Comparison of ENCODE assay signal across 8 mouse cellular contexts in the genomic region with DNA sequence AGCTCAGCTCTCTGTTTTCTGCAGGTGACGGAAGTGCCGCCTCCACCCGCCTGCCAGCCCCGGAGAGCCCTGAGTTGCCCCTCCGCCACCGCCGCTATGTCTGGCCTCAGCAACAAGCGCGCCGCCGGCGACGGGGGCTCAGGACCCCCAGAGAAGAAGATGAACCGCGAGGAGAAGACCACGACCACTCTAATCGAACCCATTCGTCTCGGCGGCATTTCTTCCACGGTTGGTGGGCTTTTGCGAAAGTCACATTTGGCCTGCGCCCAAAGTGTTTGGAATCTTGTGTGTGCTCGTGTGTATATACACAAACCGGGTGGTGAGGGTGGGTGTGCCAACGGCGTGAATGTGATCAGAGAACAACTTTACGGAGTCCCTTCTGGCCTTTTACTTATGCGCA. TPM values are rescaled to one million over a fixed set of nuclear protein-coding genes. Genes with fewer than 3 reads are reported as not detected.
A peak's percentile ranks its signal among the peaks of the same experiment; 100 is the strongest.
DNase-seq lines count a peak whose midpoint lies in the region; ATAC-seq and TF ChIP-seq lines count a peak whose summit lies in the region.

No protein-coding gene starts in this region.

- peak overlapping the region; percentile 87 for H3K4me2 ChIP-seq in midbrain, postnatal 0 days (ENCODE audit: low read depth, low read length, poor library complexity, severe bottlenecking)

- intact Hi-C loops in left cerebral cortex, adult 2 months (cut with DNase I) = loop anchor here (2.0 kb wide), 1 partner anchor 76 kb away; no protein-coding TSS in a partner anchor
- intact Hi-C loops in left cerebral cortex, postnatal 25 days (cut with DNase I) = no loop called here
- intact Hi-C loops in left cerebral cortex, postnatal 10 days (cut with DNase I) = no loop called here

- peak overlapping the region; percentile 88 for H3K27ac ChIP-seq in left cerebral cortex, adult 2 months
- H3K27ac ChIP-seq in cortical plate, adult 2 months (ENCODE audit: insufficient read depth, low read length) = no peak overlapping the region
- H3K27ac ChIP-seq in midbrain, postnatal 0 days (ENCODE audit: low read depth, low read length) = peak overlapping the region; percentile 53

- no peak for TF ChIP-seq CTCF in left cerebral cortex, adult 2 months (IDR thresholded peaks at IDR 0.05)
- TF ChIP-seq CTCF in cortical plate, adult 2 months (IDR thresholded peaks at IDR 0.05; ENCODE audit: extremely low read depth, insufficient read depth, low read length) = no peak
- TF ChIP-seq CTCF in midbrain, postnatal 0 days (IDR thresholded peaks at IDR 0.05) = no peak

- no peaks in the 10 kb centered on the region for H3K9me3 ChIP-seq in midbrain, postnatal 0 days (ENCODE audit: low read length)

- ATAC-seq in inflammation-experienced regulatory T-cells, adult 6 months = peak; percentile 24
- no peak for ATAC-seq in midbrain, postnatal 0 days (ENCODE audit: low FRiP score)

- no peak for DNase-seq in left cerebral cortex, adult 2 months (ENCODE audit: extremely low spot score in 1 of 2, low spot score in 2 of 2)
- DNase-seq in left cerebral cortex, postnatal 25 days (ENCODE audit: low spot score in 2 of 2) = no peak
- no peak for DNase-seq in midbrain, postnatal 0 days (ENCODE audit: low spot score)
- DNase-seq in retina, embryonic 14.5 days (ENCODE audit: low spot score) = no peak
- DNase-seq in left cerebral cortex, postnatal 10 days (ENCODE audit: extremely low spot score in 1 of 2, low spot score in 2 of 2) = no peak
- DNase-seq in cerebellum, adult 9-10 months = no peak

- peak overlapping the region; percentile 59 for H3K9ac ChIP-seq in midbrain, postnatal 0 days (replicated peaks; ENCODE audit: low read length, poor library complexity, severe bottlenecking)

- WGBS in midbrain, postnatal 0 days = 5% methylated on average over 29 of the region's 29 CpGs

- TF ChIP-seq POLR2A in cortical plate, adult 2 months (IDR thresholded peaks at IDR 0.05; ENCODE audit: extremely low read depth, insufficient read depth, low read length) = no peak

- peak overlapping the region; percentile 91 for H3K4me3 ChIP-seq in left cerebral cortex, adult 2 months
- H3K4me3 ChIP-seq in cortical plate, adult 2 months (ENCODE audit: insufficient read depth, low read length) = peak overlapping the region; percentile 76
- peak overlapping the region; percentile 68 for H3K4me3 ChIP-seq in midbrain, postnatal 0 days (ENCODE audit: low read depth, low read length)

- peaks cover 34% of the 10 kb centered on the region for H3K36me3 ChIP-seq in midbrain, postnatal 0 days (ENCODE audit: insufficient read depth, low read length)

- H3K4me1 ChIP-seq in cortical plate, adult 2 months (ENCODE audit: control insufficient read depth, insufficient read depth, low read length) = peaks cover 8% of the 10 kb centered on the region
- peaks cover 3% of the 10 kb centered on the region; the same call in 1 of the 2 replicates for H3K4me1 ChIP-seq in midbrain, postnatal 0 days (ENCODE audit: insufficient read depth, low read length)

- no peaks in the 10 kb centered on the region for H3K27me3 ChIP-seq in midbrain, postnatal 0 days (ENCODE audit: insufficient read depth, low read length)

RNA-seq across cellular contexts. Expression of a gene that starts 0.3 kb away (rescaled TPM):
- 10 to 100 TPM; 78.8 to 79.6 TPM for total RNA-seq in left cerebral cortex, adult 2 months (2021)
- total RNA-seq in left cerebral cortex, postnatal 25 days (2021) = 10 to 100 TPM; 69.4 to 71.4 TPM
- polyA plus RNA-seq in cortical plate, adult 2 months (2012; rRNA removed) = 48.0 and 51.1 TPM in 2 replicates
- 10 to 100 TPM; 24.0 to 30.6 (median 29.7) TPM for polyA plus RNA-seq in inflammation-experienced regulatory T-cells, adult 6 months (2017; shearing (Covaris generic))
- 34.5 and 42.9 TPM in 2 replicates for total RNA-seq in midbrain, postnatal 0 days (2014; rRNA removed)
- 38.1 and 40.9 TPM in 2 replicates for polyA plus RNA-seq in midbrain, postnatal 0 days (2015; fragmentation: Nextera tagmentation; extraction: Ambion mirVana)
- 10 to 100 TPM; 63.8 to 64.1 TPM for total RNA-seq in left cerebral cortex, postnatal 10 days (2021)

RNA-seq across cellular contexts. Expression of a gene that starts 0.5 kb away (rescaled TPM):
- total RNA-seq in left cerebral cortex, adult 2 months (2021) = 10 to 100 TPM in 1 of 2 experiments, 1 to 10 TPM in 1; 9.4 to 10.8 TPM
- 1 to 10 TPM; 6.8 to 7.7 TPM for total RNA-seq in left cerebral cortex, postnatal 25 days (2021)
- polyA plus RNA-seq in cortical plate, adult 2 months (2012; rRNA removed) = 22.0 and 22.3 TPM in 2 replicates
- 1 to 10 TPM in 1 of 3 experiments, under 1 TPM in 2; 0.21 to 1.3 (median 0.72) TPM for polyA plus RNA-seq in inflammation-experienced regulatory T-cells, adult 6 months (2017; shearing (Covaris generic))
- 6.7 and 8.1 TPM in 2 replicates for total RNA-seq in midbrain, postnatal 0 days (2014; rRNA removed)
- 11.8 and 13.5 TPM in 2 replicates for polyA plus RNA-seq in midbrain, postnatal 0 days (2015; fragmentation: Nextera tagmentation; extraction: Ambion mirVana)
- 1 to 10 TPM; 8.1 to 8.3 TPM for total RNA-seq in left cerebral cortex, postnatal 10 days (2021)

RNA-seq across cellular contexts. Expression of a gene that starts 15.8 kb away (rescaled TPM):
- 10 to 100 TPM; 78.1 to 79.8 TPM for total RNA-seq in left cerebral cortex, adult 2 months (2021)
- 10 to 100 TPM; 76.9 to 89.1 TPM for total RNA-seq in left cerebral cortex, postnatal 25 days (2021)
- 143 and 150 TPM in 2 replicates for polyA plus RNA-seq in cortical plate, adult 2 months (2012; rRNA removed)
- polyA plus RNA-seq in inflammation-experienced regulatory T-cells, adult 6 months (2017; shearing (Covaris generic)) = 100 to 1,000 TPM in 1 of 3 experiments, 10 to 100 TPM in 2; 75.0 to 116 (median 93.2) TPM
- total RNA-seq in midbrain, postnatal 0 days (2014; rRNA removed) = 54.0 and 60.9 TPM in 2 replicates
- polyA plus RNA-seq in midbrain, postnatal 0 days (2015; fragmentation: Nextera tagmentation; extraction: Ambion mirVana) = 62.5 and 64.7 TPM in 2 replicates
- 10 to 100 TPM; 71.4 to 76.7 TPM for total RNA-seq in left cerebral cortex, postnatal 10 days (2021)

RNA-seq across cellular contexts. Expression of a gene that starts 26.7 kb away (rescaled TPM):
- 10 to 100 TPM; 24.5 to 26.2 TPM for total RNA-seq in left cerebral cortex, adult 2 months (2021)
- total RNA-seq in left cerebral cortex, postnatal 25 days (2021) = 10 to 100 TPM; 22.2 to 24.8 TPM
- polyA plus RNA-seq in cortical plate, adult 2 months (2012; rRNA removed) = 16.9 and 19.5 TPM in 2 replicates
- under 1 TPM in 2 of 3 experiments, not detected in 1; 0.74 to 0.92 TPM for polyA plus RNA-seq in inflammation-experienced regulatory T-cells, adult 6 months (2017; shearing (Covaris generic))
- 36.1 and 42.6 TPM in 2 replicates for total RNA-seq in midbrain, postnatal 0 days (2014; rRNA removed)
- polyA plus RNA-seq in midbrain, postnatal 0 days (2015; fragmentation: Nextera tagmentation; extraction: Ambion mirVana) = 15.1 and 15.5 TPM in 2 replicates
- 10 to 100 TPM; 22.3 to 29.8 TPM for total RNA-seq in left cerebral cortex, postnatal 10 days (2021)

RNA-seq across cellular contexts. Expression of a gene that starts 27.7 kb away (rescaled TPM):
- total RNA-seq in left cerebral cortex, adult 2 months (2021) = 1 to 10 TPM in 1 of 2 experiments, under 1 TPM in 1; 0.50 to 1.0 TPM
- total RNA-seq in left cerebral cortex, postnatal 25 days (2021) = not detected
- not detected in 2 replicates for polyA plus RNA-seq in cortical plate, adult 2 months (2012; rRNA removed)
- polyA plus RNA-seq in inflammation-experienced regulatory T-cells, adult 6 months (2017; shearing (Covaris generic)) = 10 to 100 TPM; 30.0 to 46.0 (median 34.3) TPM
- 1.9 and 2.7 TPM in 2 replicates for total RNA-seq in midbrain, postnatal 0 days (2014; rRNA removed)
- polyA plus RNA-seq in midbrain, postnatal 0 days (2015; fragmentation: Nextera tagmentation; extraction: Ambion mirVana) = 8.7 and 9.7 TPM in 2 replicates
- 1 to 10 TPM; 1.8 to 4.9 TPM for total RNA-seq in left cerebral cortex, postnatal 10 days (2021)
